Comparison of ENCODE assay signal across 8 mouse cellular contexts in the genomic region with DNA sequence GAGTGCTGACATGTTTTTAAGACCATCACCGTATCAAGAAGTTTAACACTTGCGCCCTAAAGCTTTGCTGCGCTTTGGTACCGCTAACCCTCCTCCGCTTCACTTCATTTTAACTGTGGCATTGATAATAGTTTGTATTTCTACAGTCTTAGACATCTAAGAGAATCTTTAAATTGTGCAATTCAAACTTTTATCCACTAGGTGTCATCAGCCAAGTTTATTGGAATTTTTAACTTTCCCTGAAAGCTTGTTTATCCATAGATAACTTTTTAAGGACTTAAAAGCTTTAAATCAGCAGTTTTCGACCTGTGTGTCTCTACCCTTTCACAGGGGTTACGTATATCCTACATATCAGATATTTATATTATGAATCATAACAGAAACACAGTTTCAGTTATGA. TPM values are rescaled to one million over a fixed set of nuclear protein-coding genes. Genes with fewer than 3 reads are reported as not detected.
A peak's percentile ranks its signal among the peaks of the same experiment; 100 is the strongest.
DNase-seq lines count a peak whose midpoint lies in the region; ATAC-seq and TF ChIP-seq lines count a peak whose summit lies in the region.

No protein-coding gene starts in this region.

- peaks cover 17% of the 10 kb centered on the region for H3K36me3 ChIP-seq in hindbrain, embryonic 14.5 days (replicated peaks; ENCODE audit: control insufficient read depth, insufficient read depth)
- 0 out of 2 replicates have a peak, but pooled peaks cover 8% of the 10 kb centered on the region for H3K36me3 ChIP-seq in neural tube, embryonic 13.5 days

- peak; percentile 84 for TF ChIP-seq CTCF in layer of hippocampus, adult 2 months (conservative IDR thresholded peaks at IDR 0.05)

- 67% methylated on average over 7 of the region's 7 CpGs for WGBS in hindbrain, embryonic 14.5 days
- 75% methylated on average over 7 of the region's 7 CpGs for WGBS in neural tube, embryonic 13.5 days

- no peaks in the 10 kb centered on the region for H3K27me3 ChIP-seq in hindbrain, embryonic 14.5 days (ENCODE audit: control insufficient read depth, insufficient read depth, low read length)
- H3K27me3 ChIP-seq in neural tube, embryonic 13.5 days: no peaks in the 10 kb centered on the region

- intact Hi-C loops in left cerebral cortex, postnatal 4 days (cut with DNase I): loop anchor here (10.0 kb wide), 1 partner anchor 115 kb away; a partner anchor contains a TSS

- no peak for ATAC-seq in hindbrain, embryonic 14.5 days (ENCODE audit: low FRiP score)
- ATAC-seq in neural tube, embryonic 13.5 days (ENCODE audit: low read depth): no peak

- H3K9me3 ChIP-seq in hindbrain, embryonic 14.5 days (ENCODE audit: control insufficient read depth, low read length): no peaks in the 10 kb centered on the region
- no peaks in the 10 kb centered on the region for H3K9me3 ChIP-seq in neural tube, embryonic 13.5 days

- H3K27ac ChIP-seq in layer of hippocampus, adult 2 months: no peak overlapping the region
- no peak overlapping the region for H3K27ac ChIP-seq in hindbrain, embryonic 14.5 days
- H3K27ac ChIP-seq in neural tube, embryonic 13.5 days (replicated peaks): no peak overlapping the region

- peaks cover 10% of the 10 kb centered on the region; the same call in 1 of the 2 replicates for H3K4me1 ChIP-seq in hindbrain, embryonic 14.5 days (replicated peaks; ENCODE audit: control insufficient read depth, insufficient read depth, low read length)
- H3K4me1 ChIP-seq in neural tube, embryonic 13.5 days (replicated peaks): peaks cover 15% of the 10 kb centered on the region

- H3K9ac ChIP-seq in hindbrain, embryonic 14.5 days: no peak overlapping the region
- H3K9ac ChIP-seq in neural tube, embryonic 13.5 days: no peak overlapping the region

- H3K4me2 ChIP-seq in hindbrain, embryonic 14.5 days (replicated peaks): peak overlapping the region; percentile 81; the same call in 1 of the 2 replicates
- peak overlapping the region; percentile 94 for H3K4me2 ChIP-seq in neural tube, embryonic 13.5 days

- H3K4me3 ChIP-seq in layer of hippocampus, adult 2 months: no peak overlapping the region
- no peak overlapping the region for H3K4me3 ChIP-seq in hindbrain, embryonic 14.5 days (replicated peaks; ENCODE audit: low read length)
- no peak overlapping the region; the same call in 1 of the 2 replicates for H3K4me3 ChIP-seq in neural tube, embryonic 13.5 days

- no peak for DNase-seq in layer of hippocampus, adult 2 months (ENCODE audit: low spot score in 2 of 2)
- no peak for DNase-seq in layer of hippocampus, adult 18-20 months (ENCODE audit: low spot score in 2 of 2)
- peak; percentile 48 for DNase-seq in ZHBTc4 (ENCODE audit: low read depth, low spot score)
- DNase-seq in hindbrain, embryonic 14.5 days (ENCODE audit: low spot score): peak; percentile 76
- no peak for DNase-seq in ovary, postnatal 10 days (ENCODE audit: low spot score)
- no peak for DNase-seq in left cerebral cortex, postnatal 4 days
- no peak for DNase-seq in cerebellum, adult 11 months

RNA-seq across cellular contexts. Expression of a gene that starts 1.4 kb away (rescaled TPM):
- total RNA-seq in layer of hippocampus, adult 2 months (2021): 10 to 100 TPM; 17.1 to 18.3 TPM
- total RNA-seq in layer of hippocampus, adult 18-20 months (2021): 10 to 100 TPM; 14.6 to 14.9 TPM
- polyA plus RNA-seq in hindbrain, embryonic 14.5 days (2014; fragmentation: Nextera tagmentation; extraction: Ambion mirVana): 30.8 and 31.5 TPM in 2 replicates
- 24.6 and 25.1 TPM in 2 replicates for polyA plus RNA-seq in neural tube, embryonic 13.5 days (2015; fragmentation: Nextera tagmentation; extraction: Ambion mirVana)
- total RNA-seq in left cerebral cortex, postnatal 4 days (2021): 10 to 100 TPM; 39.6 to 40.5 TPM

RNA-seq across cellular contexts. Expression of a gene that starts 1.5 kb away (rescaled TPM):
- 10 to 100 TPM; 21.5 to 24.2 TPM for total RNA-seq in layer of hippocampus, adult 2 months (2021)
- total RNA-seq in layer of hippocampus, adult 18-20 months (2021): 10 to 100 TPM; 21.1 to 22.8 TPM
- 68.5 and 70.5 TPM in 2 replicates for polyA plus RNA-seq in hindbrain, embryonic 14.5 days (2014; fragmentation: Nextera tagmentation; extraction: Ambion mirVana)
- 71.6 and 73.8 TPM in 2 replicates for polyA plus RNA-seq in neural tube, embryonic 13.5 days (2015; fragmentation: Nextera tagmentation; extraction: Ambion mirVana)
- 10 to 100 TPM; 30.5 to 30.9 TPM for total RNA-seq in left cerebral cortex, postnatal 4 days (2021)

RNA-seq across cellular contexts. Expression of a gene that starts 54.2 kb away (rescaled TPM):
- total RNA-seq in layer of hippocampus, adult 2 months (2021): 1 to 10 TPM; 5.1 to 5.8 TPM
- 1 to 10 TPM; 5.0 to 6.9 TPM for total RNA-seq in layer of hippocampus, adult 18-20 months (2021)
- polyA plus RNA-seq in hindbrain, embryonic 14.5 days (2014; fragmentation: Nextera tagmentation; extraction: Ambion mirVana): 2.5 and 3.0 TPM in 2 replicates
- 2.2 and 2.5 TPM in 2 replicates for polyA plus RNA-seq in neural tube, embryonic 13.5 days (2015; fragmentation: Nextera tagmentation; extraction: Ambion mirVana)
- 1 to 10 TPM; 2.7 to 3.5 TPM for total RNA-seq in left cerebral cortex, postnatal 4 days (2021)

Comparison
In these comparisons a context has a peak if more than half of its experiments do, and no peak if none do; other contexts are left out.
1. DNase-seq: peak in ZHBTc4 (single experiment) and hindbrain, embryonic 14.5 days (single experiment); none in layer of hippocampus, adult 2 months (0 of 2), layer of hippocampus, adult 18-20 months (0 of 2), ovary, postnatal 10 days (single experiment), left cerebral cortex, postnatal 4 days (single experiment) and cerebellum, adult 11 months (single experiment).